Comparison of ENCODE assay signal across 23 mouse cellular contexts in the genomic region with DNA sequence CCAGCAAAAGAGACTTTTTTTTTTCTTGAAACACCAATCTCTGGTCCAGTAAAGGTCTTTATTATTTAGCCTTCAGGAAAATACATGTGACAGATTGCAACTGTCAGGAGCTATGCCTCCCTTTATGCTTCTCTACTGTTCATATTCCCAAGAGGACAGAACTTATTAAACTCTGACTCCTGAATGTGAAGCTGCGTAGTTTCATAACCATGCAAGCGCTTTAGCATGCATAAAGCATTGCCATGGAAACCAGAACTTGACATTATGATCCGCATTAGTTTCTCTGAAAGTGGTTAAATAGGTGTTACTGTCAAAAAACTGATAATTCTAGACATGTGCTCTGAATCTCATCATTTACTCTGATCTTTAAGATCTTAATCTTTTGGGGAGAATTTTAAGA.
A peak's percentile ranks its signal among the peaks of the same experiment; 100 is the strongest.
DNase-seq lines count a peak whose midpoint lies in the region; ATAC-seq lines count a peak whose summit lies in the region.
"Had no signal": no experiment of that assay in that cellular context is flagged by ENCODE, and none has a peak within 500 bp of the region (broad histone marks: within the 10 kb centered on the region; RNA-seq: fewer than 3 reads in every experiment).

No protein-coding gene starts in this region.

- H3K27ac ChIP-seq in forebrain, embryonic 15.5 days (replicated peaks) = no peak overlapping the region
- H3K27ac ChIP-seq in forebrain, embryonic 10.5 days = no peak overlapping the region
- no peak overlapping the region for H3K27ac ChIP-seq in midbrain, embryonic 14.5 days (replicated peaks; ENCODE audit: low read depth, low read length)
- H3K27ac ChIP-seq in midbrain, embryonic 11.5 days (ENCODE audit: low read depth, low read length) = no peak overlapping the region
- H3K27ac ChIP-seq in forebrain, embryonic 16.5 days (ENCODE audit: low read length) = no peak overlapping the region
- H3K27ac ChIP-seq: embryonic facial prominence, embryonic 13.5 days; kidney, embryonic 15.5 days; limb, embryonic 13.5 days; lung, embryonic 15.5 days; neural tube, embryonic 13.5 days had no signal

- ATAC-seq in forebrain, embryonic 15.5 days (replicated peaks) = peak; percentile 57; the same call in 1 of the 2 replicates
- ATAC-seq in midbrain, embryonic 14.5 days (ENCODE audit: low FRiP score, low TSS enrichment) = no peak
- no peak for ATAC-seq in midbrain, embryonic 11.5 days (ENCODE audit: low FRiP score)
- peak; percentile 63 for ATAC-seq in forebrain, embryonic 16.5 days
- ATAC-seq: Patski had no signal

- no peak for DNase-seq in forebrain, embryonic 10.5 days (ENCODE audit: extremely low spot score, low spot score)
- DNase-seq in midbrain, embryonic 14.5 days = peak; percentile 70
- no peak for DNase-seq in midbrain, embryonic 11.5 days (ENCODE audit: low spot score, missing footprints)
- peak; percentile 18 for DNase-seq in telencephalon, adult 2 months (ENCODE audit: low read depth, low spot score)
- DNase-seq in adrenal gland, adult 18-20 months (ENCODE audit: low spot score in 2 of 2) = no peak
- DNase-seq: adrenal gland, postnatal 14 days; cerebellum, adult 18-20 months; cerebellum, postnatal 10 days; gastrocnemius, postnatal 14 days; heart, postnatal 4 days; kidney, adult 18-20 months; kidney, postnatal 25 days; lung, postnatal 36 days had no signal

- no peak overlapping the region for H3K4me3 ChIP-seq in forebrain, embryonic 15.5 days
- no peak overlapping the region for H3K4me3 ChIP-seq in forebrain, embryonic 10.5 days
- no peak overlapping the region for H3K4me3 ChIP-seq in midbrain, embryonic 14.5 days (replicated peaks; ENCODE audit: low read depth, low read length)
- H3K4me3 ChIP-seq in midbrain, embryonic 11.5 days (ENCODE audit: low read depth, low read length) = no peak overlapping the region
- no peak overlapping the region for H3K4me3 ChIP-seq in forebrain, embryonic 16.5 days (replicated peaks; ENCODE audit: low read length)
- H3K4me3 ChIP-seq: embryonic facial prominence, embryonic 13.5 days; heart, embryonic 12.5 days; kidney, embryonic 15.5 days; limb, embryonic 13.5 days; lung, embryonic 15.5 days; neural tube, embryonic 13.5 days had no signal

- no peak overlapping the region for H3K4me2 ChIP-seq in forebrain, embryonic 15.5 days (replicated peaks)
- H3K4me2 ChIP-seq in midbrain, embryonic 14.5 days (ENCODE audit: low read length) = no peak overlapping the region
- H3K4me2 ChIP-seq in midbrain, embryonic 11.5 days = no peak overlapping the region
- no peak overlapping the region for H3K4me2 ChIP-seq in forebrain, embryonic 16.5 days (ENCODE audit: low read length)
- H3K4me2 ChIP-seq: embryonic facial prominence, embryonic 13.5 days; heart, embryonic 12.5 days; kidney, embryonic 15.5 days; limb, embryonic 13.5 days; liver, embryonic 11.5 days; lung, embryonic 15.5 days; neural tube, embryonic 13.5 days had no signal

- H3K9ac ChIP-seq in forebrain, embryonic 15.5 days (replicated peaks) = no peak overlapping the region
- H3K9ac ChIP-seq in midbrain, embryonic 14.5 days (replicated peaks; ENCODE audit: low read length) = no peak overlapping the region
- no peak overlapping the region for H3K9ac ChIP-seq in midbrain, embryonic 11.5 days (ENCODE audit: low read length)
- H3K9ac ChIP-seq in forebrain, embryonic 16.5 days (replicated peaks; ENCODE audit: low read depth, low read length) = no peak overlapping the region
- H3K9ac ChIP-seq: embryonic facial prominence, embryonic 13.5 days; heart, embryonic 12.5 days; kidney, embryonic 15.5 days; limb, embryonic 13.5 days; lung, embryonic 15.5 days; neural tube, embryonic 13.5 days had no signal

- no peaks in the 10 kb centered on the region for H3K4me1 ChIP-seq in forebrain, embryonic 15.5 days
- no peaks in the 10 kb centered on the region for H3K4me1 ChIP-seq in forebrain, embryonic 10.5 days
- no peaks in the 10 kb centered on the region for H3K4me1 ChIP-seq in midbrain, embryonic 14.5 days (ENCODE audit: control insufficient read depth, insufficient read depth, low read length)
- H3K4me1 ChIP-seq in midbrain, embryonic 11.5 days (ENCODE audit: control insufficient read depth, insufficient read depth, low read length) = no peaks in the 10 kb centered on the region
- H3K4me1 ChIP-seq in forebrain, embryonic 16.5 days (replicated peaks; ENCODE audit: control insufficient read depth, insufficient read depth, low read length) = no peaks in the 10 kb centered on the region
- H3K4me1 ChIP-seq: embryonic facial prominence, embryonic 13.5 days; heart, embryonic 12.5 days; kidney, embryonic 15.5 days; limb, embryonic 13.5 days; lung, embryonic 15.5 days; neural tube, embryonic 13.5 days had no signal

- no peaks in the 10 kb centered on the region for H3K36me3 ChIP-seq in forebrain, embryonic 15.5 days
- no peaks in the 10 kb centered on the region for H3K36me3 ChIP-seq in forebrain, embryonic 10.5 days (replicated peaks)
- no peaks in the 10 kb centered on the region for H3K36me3 ChIP-seq in midbrain, embryonic 14.5 days (ENCODE audit: control insufficient read depth, insufficient read depth, low read length)
- no peaks in the 10 kb centered on the region for H3K36me3 ChIP-seq in midbrain, embryonic 11.5 days (ENCODE audit: control insufficient read depth, insufficient read depth, low read length)
- H3K36me3 ChIP-seq in forebrain, embryonic 16.5 days (ENCODE audit: control insufficient read depth, insufficient read depth) = no peaks in the 10 kb centered on the region
- H3K36me3 ChIP-seq: embryonic facial prominence, embryonic 13.5 days; heart, embryonic 12.5 days; kidney, embryonic 15.5 days; limb, embryonic 13.5 days; lung, embryonic 15.5 days; neural tube, embryonic 13.5 days had no signal

- WGBS in forebrain, embryonic 15.5 days = 72% methylated on average over 3 of the region's 3 CpGs
- WGBS in forebrain, embryonic 10.5 days = 89% methylated on average over 3 of the region's 3 CpGs
- WGBS in midbrain, embryonic 14.5 days = 50% methylated on average over 3 of the region's 3 CpGs
- 86% methylated on average over 3 of the region's 3 CpGs for WGBS in midbrain, embryonic 11.5 days
- WGBS in forebrain, embryonic 16.5 days = 79% methylated on average over 3 of the region's 3 CpGs

- no peaks in the 10 kb centered on the region for H3K9me3 ChIP-seq in forebrain, embryonic 15.5 days
- no peaks in the 10 kb centered on the region for H3K9me3 ChIP-seq in forebrain, embryonic 10.5 days
- no peaks in the 10 kb centered on the region for H3K9me3 ChIP-seq in midbrain, embryonic 14.5 days (ENCODE audit: control insufficient read depth, low read length)
- H3K9me3 ChIP-seq in midbrain, embryonic 11.5 days (ENCODE audit: control insufficient read depth, low read length) = no peaks in the 10 kb centered on the region
- H3K9me3 ChIP-seq in forebrain, embryonic 16.5 days (ENCODE audit: control insufficient read depth, low read length) = no peaks in the 10 kb centered on the region
- H3K9me3 ChIP-seq: embryonic facial prominence, embryonic 13.5 days; heart, embryonic 12.5 days; kidney, embryonic 15.5 days; limb, embryonic 13.5 days; lung, embryonic 15.5 days; neural tube, embryonic 13.5 days had no signal

- no peaks in the 10 kb centered on the region for H3K27me3 ChIP-seq in forebrain, embryonic 15.5 days
- no peaks in the 10 kb centered on the region for H3K27me3 ChIP-seq in forebrain, embryonic 10.5 days (ENCODE audit: poor library complexity, severe bottlenecking)
- no peaks in the 10 kb centered on the region for H3K27me3 ChIP-seq in midbrain, embryonic 14.5 days (ENCODE audit: control insufficient read depth, insufficient read depth, low read length)
- H3K27me3 ChIP-seq in midbrain, embryonic 11.5 days (ENCODE audit: control insufficient read depth, insufficient read depth, low read length) = no peaks in the 10 kb centered on the region
- H3K27me3 ChIP-seq in forebrain, embryonic 16.5 days (replicated peaks; ENCODE audit: control insufficient read depth, insufficient read depth, low read length) = no peaks in the 10 kb centered on the region
- H3K27me3 ChIP-seq: embryonic facial prominence, embryonic 13.5 days; heart, embryonic 12.5 days; kidney, embryonic 15.5 days; limb, embryonic 13.5 days; lung, embryonic 15.5 days; neural tube, embryonic 13.5 days; Patski had no signal

Comparison
In these comparisons a context has a peak if more than half of its experiments do, and no peak if none do; other contexts are left out.
1. DNase-seq: peak in midbrain, embryonic 14.5 days (single experiment) and telencephalon, adult 2 months (single experiment); none in forebrain, embryonic 10.5 days (single experiment), midbrain, embryonic 11.5 days (single experiment) and adrenal gland, adult 18-20 months (0 of 2).
2. ATAC-seq: peak in forebrain, embryonic 15.5 days (single experiment) and forebrain, embryonic 16.5 days (single experiment); none in midbrain, embryonic 14.5 days (single experiment) and midbrain, embryonic 11.5 days (single experiment).